Mouse (Mus musculus) C2C12 (cell line): ENCODE measurements around the gene Add3.

Experiments
- CEBPB ChIP-seq: IDR thresholded peaks from one replicate; pipeline ENCODE4 v1.6.1; 2011; ENCODE audit warnings: low read depth, mild to moderate bottlenecking, control low read depth, moderate library complexity
- CTCF ChIP-seq: IDR thresholded peaks from one replicate; pipeline ENCODE4 v1.5.1; 2011; ENCODE audit not compliant: control insufficient read depth, insufficient read depth, insufficient read length
- FOSL1 ChIP-seq: IDR thresholded peaks from one replicate; pipeline ENCODE4 v1.8.0; 2011; ENCODE audit warnings: mild to moderate bottlenecking, low read length; ENCODE audit not compliant: poor library complexity, insufficient read depth, severe bottlenecking
- MAX ChIP-seq: IDR thresholded peaks from one replicate; pipeline ENCODE4 v1.6.1; 2011; ENCODE audit warnings: mild to moderate bottlenecking, control low read depth
- MYOD1 ChIP-seq: IDR thresholded peaks from one replicate; pipeline ENCODE4 v1.6.1; 2011; ENCODE audit warnings: low read depth; ENCODE audit not compliant: control insufficient read depth, insufficient read length
- MYOG ChIP-seq: IDR thresholded peaks from one replicate; pipeline ENCODE4 v1.6.1; 2011; ENCODE audit not compliant: control insufficient read depth, insufficient read length; ENCODE audit errors: extremely low read depth
- USF1 ChIP-seq: IDR thresholded peaks from one replicate; pipeline ENCODE4 v1.6.1; 2011; ENCODE audit warnings: low read depth, mild to moderate bottlenecking, control low read depth, moderate library complexity

GRCm38 (mm10) chr19:53257631-53258560, 117.7 kb downstream of the Add3 start:
- TF ChIP-seq CTCF (no peak), FOSL1 (no peak), USF1 (no peak), MYOD1 (no peak), MAX (no peak), CEBPB (no peak), MYOG (no peak)
